Mouse (Mus musculus) megakaryocyte-erythroid progenitor cell, adult 5-6 weeks (primary cell): ENCODE results near the gene Mks1. TPM values are rescaled to one million over a fixed set of nuclear protein-coding genes. Genes with fewer than 3 reads are reported as not detected.

Experiments
- ATAC-seq: replicated peaks from 2 replicates; pipeline ENCODE4 v1.8.0; 2016; ENCODE audit warnings: mild to moderate bottlenecking, inconsistent platforms; ENCODE audit not compliant: severe bottlenecking, poor library complexity, low FRiP score, low TSS enrichment
- total RNA-seq, 2 experiments: library from RNA; stranded (forward) in 1 of 2; stranded (reverse) in 1 of 2; fragments of 200-1000, 215-1000 nt in 1 of 2; fragments of >200 nt in 1 of 2; fragmentation: Nextera tagmentation in 1 of 2; gene quantifications; 2 replicates each; pipeline ENCODE4 v1.2.3; 2014 to 2017

Mks1 gene
- total RNA-seq, 2 experiments from 2014 or later: 6.8 to 8.4 TPM

- ATAC-seq: no peak
These were observed 17.1 kb downstream of the Mks1 start for GRCm38 (mm10) chr11:87870096-87870495.

- ATAC-seq: no peak
These were observed 18.8 kb downstream of the Mks1 start for GRCm38 (mm10) chr11:87871766-87872165.

GRCm38 (mm10) chr11:87875436-87875835 lies 22.4 kb downstream of the Mks1 start, which contains the start of gene Epx:
Gene Epx, minus strand, starts transcription at chr11:87875536.
- no peak for ATAC-seq

GRCm38 (mm10) chr11:87879826-87880225 lies 26.8 kb downstream of the Mks1 start:
- ATAC-seq: no peak

- ATAC-seq: no peak
These were observed 28.7 kb downstream of the Mks1 start for GRCm38 (mm10) chr11:87881714-87882113.

- ATAC-seq: no peak
These were observed 30.5 kb downstream of the Mks1 start for GRCm38 (mm10) chr11:87883493-87883892.

- ATAC-seq: no peak
These were observed 31.8 kb downstream of the Mks1 start for GRCm38 (mm10) chr11:87884856-87885255.

- no peak for ATAC-seq
These were observed 39.2 kb downstream of the Mks1 start, which contains the start of gene Olfr462 for GRCm38 (mm10) chr11:87892168-87892567. Gene Olfr462, minus strand, starts transcription at chr11:87892268.

GRCm38 (mm10) chr11:87897287-87897686 lies 44.3 kb downstream of the Mks1 start, which contains the start of gene Olfr463:
Gene Olfr463, minus strand, starts transcription at chr11:87897387.
- ATAC-seq: no peak

GRCm38 (mm10) chr11:87904331-87904730 lies 51.3 kb downstream of the Mks1 start:
- no peak for ATAC-seq

Other genes starting within 250 kb of the Mks1 start
- gene Hsf5, start 236.1 kb upstream of the Mks1 start, total RNA-seq (2014; fragmentation: Nextera tagmentation): not detected in 2 replicates
- 0.19 TPM in 1 of 2 replicates, not detected in the other for gene Hsf5, start 236.1 kb upstream of the Mks1 start, total RNA-seq (2017)
- 4.2 and 7.0 TPM in 2 replicates for gene Rnf43, start 190.5 kb upstream of the Mks1 start, total RNA-seq (2014; fragmentation: Nextera tagmentation)
- 1.4 and 3.1 TPM in 2 replicates for gene Rnf43, start 190.5 kb upstream of the Mks1 start, total RNA-seq (2017)
- 146 and 192 TPM in 2 replicates for gene Supt4a, start 115.7 kb upstream of the Mks1 start, total RNA-seq (2014; fragmentation: Nextera tagmentation)
- 55.2 and 75.2 TPM in 2 replicates for gene Supt4a, start 115.7 kb upstream of the Mks1 start, total RNA-seq (2017)
- 5.5 and 20.3 TPM in 2 replicates for gene Tspoap1, start 92.7 kb upstream of the Mks1 start, total RNA-seq (2014; fragmentation: Nextera tagmentation)
- 3.5 and 5.4 TPM in 2 replicates for gene Tspoap1, start 92.7 kb upstream of the Mks1 start, total RNA-seq (2017)
- gene Mpo, start 59.6 kb upstream of the Mks1 start, total RNA-seq (2014; fragmentation: Nextera tagmentation): 7.9 TPM in 1 of 2 replicates, not detected in the other
- gene Mpo, start 59.6 kb upstream of the Mks1 start, total RNA-seq (2017): 7.6 and 31.9 TPM in 2 replicates
- gene Lpo, start 24.9 kb upstream of the Mks1 start, total RNA-seq (2014; fragmentation: Nextera tagmentation): not detected in 2 replicates
- not detected in 2 replicates for gene Lpo, start 24.9 kb upstream of the Mks1 start, total RNA-seq (2017)
- not detected in 2 replicates for gene Epx, start 22.3 kb downstream of the Mks1 start, total RNA-seq (2014; fragmentation: Nextera tagmentation)
- gene Epx, start 22.3 kb downstream of the Mks1 start, total RNA-seq (2017): 3.9 TPM in 1 of 2 replicates, not detected in the other
- gene Olfr462, start 39.1 kb downstream of the Mks1 start, total RNA-seq (2014; fragmentation: Nextera tagmentation): not detected in 2 replicates
- not detected in 2 replicates for gene Olfr462, start 39.1 kb downstream of the Mks1 start, total RNA-seq (2017)
- gene Olfr463, start 44.2 kb downstream of the Mks1 start, total RNA-seq (2014; fragmentation: Nextera tagmentation): not detected in 2 replicates
- gene Olfr463, start 44.2 kb downstream of the Mks1 start, total RNA-seq (2017): not detected in 2 replicates
- not detected in 2 replicates for gene Olfr464, start 67.8 kb downstream of the Mks1 start, total RNA-seq (2014; fragmentation: Nextera tagmentation)
- not detected in 2 replicates for gene Olfr464, start 67.8 kb downstream of the Mks1 start, total RNA-seq (2017)
- 18.4 and 30.2 TPM in 2 replicates for gene Dynll2, start 134.3 kb downstream of the Mks1 start, total RNA-seq (2014; fragmentation: Nextera tagmentation)
- 9.6 and 26.7 TPM in 2 replicates for gene Dynll2, start 134.3 kb downstream of the Mks1 start, total RNA-seq (2017)
- gene Srsf1, start 194.2 kb downstream of the Mks1 start, total RNA-seq (2014; fragmentation: Nextera tagmentation): 304 and 315 TPM in 2 replicates
- 750 and 793 TPM in 2 replicates for gene Srsf1, start 194.2 kb downstream of the Mks1 start, total RNA-seq (2017)
- 30.9 and 35.9 TPM in 2 replicates for gene Vezf1, start 215.1 kb downstream of the Mks1 start, total RNA-seq (2014; fragmentation: Nextera tagmentation)
- 14.2 and 24.7 TPM in 2 replicates for gene Vezf1, start 215.1 kb downstream of the Mks1 start, total RNA-seq (2017)
- gene Cuedc1, start 244.8 kb downstream of the Mks1 start, total RNA-seq (2014; fragmentation: Nextera tagmentation): 1.7 and 2.3 TPM in 2 replicates
- gene Cuedc1, start 244.8 kb downstream of the Mks1 start, total RNA-seq (2017): 0.19 and 2.8 TPM in 2 replicates